Mouse (Mus musculus) large intestine, adult 2 months (tissue): ENCODE data around the gene Fbrsl1. TPM values are rescaled to one million over a fixed set of nuclear protein-coding genes. Genes with fewer than 3 reads are reported as not detected.
A peak's percentile ranks its signal among the peaks of the same experiment; 100 is the strongest.

ENCODE experiments used
- DNase-seq: peaks from one replicate; pipeline ENCODE4 v3.0.0-alpha.2; 2012; ENCODE audit warnings: low read depth, low spot score
- WGBS: fragments of 180-500 bp; shearing (Covaris S2); methylation state at CpG from one replicate; pipeline ENCODE4 v1.1.7; 2018; 5-methylcytosine and 5-hydroxymethylcytosine counted together
- polyA plus RNA-seq: library from polyadenylated mRNA; depleted of rRNA; stranded (reverse); fragments of >200 nt; gene quantifications from 2 replicates; pipeline ENCODE4 v1.2.3, GENCODE M21; 2012

Fbrsl1 gene
- polyA plus RNA-seq, 1 experiment, result 31.2 TPM

DNA sequence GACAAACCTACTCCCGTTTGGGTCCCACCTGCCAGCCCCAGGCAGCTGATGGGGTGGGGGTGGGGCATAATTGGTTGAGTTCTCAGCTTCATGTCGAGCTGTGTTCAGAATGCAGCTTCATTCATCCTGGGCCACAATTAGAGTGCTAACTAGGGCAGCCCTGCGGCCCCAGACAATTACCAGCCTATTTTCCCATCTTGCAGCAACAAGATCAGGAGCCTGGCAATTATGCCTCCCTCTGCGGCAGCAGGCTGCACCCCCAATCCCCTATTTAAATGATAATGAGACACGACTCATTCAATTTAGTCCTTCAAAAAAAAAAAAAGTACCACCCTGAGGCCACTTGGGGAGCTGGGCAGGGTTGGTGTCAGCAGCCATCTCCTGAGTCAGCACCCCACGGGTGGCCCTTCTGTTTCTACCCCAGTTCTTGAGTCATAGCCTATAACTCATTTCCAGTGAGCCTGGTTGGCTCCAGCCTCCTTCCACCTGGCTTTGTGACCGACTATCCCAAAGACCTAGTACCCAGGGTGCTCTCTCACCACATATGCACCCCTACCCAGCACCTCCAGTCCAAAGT is 31.4 kb downstream of the Fbrsl1 start:
- 65% methylated on average over 7 of the region's 7 CpGs for WGBS
- DNase-seq, result no peak

DNA sequence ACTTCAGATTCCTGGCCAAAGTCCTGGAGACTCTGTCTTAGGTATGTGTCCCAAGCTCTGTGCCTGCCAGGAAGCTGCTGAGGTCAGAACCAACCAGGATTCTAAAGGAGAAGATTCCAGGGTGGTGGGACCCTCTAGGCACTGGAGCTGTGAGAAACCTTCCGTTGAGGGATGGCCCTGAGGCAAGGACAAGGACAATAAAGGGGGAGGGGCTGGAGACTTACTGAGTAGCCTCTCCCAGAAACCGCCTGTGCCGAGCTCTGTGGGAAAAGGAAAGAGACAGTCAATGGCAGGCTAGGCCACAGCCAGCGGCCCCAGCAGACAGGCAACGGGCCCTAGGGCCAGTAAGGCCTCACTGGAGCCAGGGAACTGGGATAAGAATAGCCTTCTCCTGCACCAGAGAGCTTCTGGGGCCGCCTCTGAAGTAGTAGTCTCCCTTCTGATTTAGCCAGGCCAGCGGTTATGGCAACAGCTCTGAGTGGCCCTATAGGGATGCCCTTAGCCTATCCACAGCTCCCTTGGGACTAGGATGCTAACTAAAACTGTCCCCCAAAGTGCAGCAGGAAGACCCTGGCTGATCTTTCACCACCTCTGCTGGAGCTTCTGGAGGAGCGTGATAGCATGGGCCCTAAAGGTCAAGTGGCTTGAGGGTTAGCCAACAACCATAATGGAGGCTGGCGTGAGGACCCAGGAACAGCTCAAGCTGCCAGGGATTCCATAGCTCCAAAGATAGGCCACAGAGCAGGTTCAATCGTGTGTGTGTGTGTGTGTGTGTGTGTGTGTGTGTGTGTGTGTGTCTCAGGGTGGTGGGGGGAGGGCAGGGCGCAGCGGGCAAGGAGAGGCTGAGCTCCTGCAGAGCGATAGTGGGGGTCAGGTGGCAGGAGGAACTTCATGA is 32.2 kb downstream of the Fbrsl1 start:
- DNase-seq, result no peak
- WGBS, result 77% methylated on average over 13 of the region's 13 CpGs

DNA sequence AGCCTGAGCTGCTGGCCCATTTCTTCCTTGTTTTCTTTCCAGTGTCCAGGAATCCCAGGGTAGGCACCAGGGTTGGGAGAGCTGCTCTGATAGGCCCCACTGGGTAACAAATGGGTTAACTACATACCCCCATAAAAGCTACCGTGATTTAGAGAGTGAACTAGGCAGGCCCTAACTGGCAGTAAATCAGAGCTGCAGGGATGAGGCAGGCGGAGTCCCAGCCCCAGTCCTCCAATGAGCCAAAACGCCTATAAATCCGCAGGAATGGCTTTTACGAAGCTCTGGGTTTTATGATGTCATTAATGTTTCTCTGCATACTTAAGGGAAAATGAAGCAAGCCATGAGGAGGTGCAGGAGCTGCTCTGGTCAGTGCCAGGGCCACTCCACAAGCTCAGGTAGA is 33.3 kb downstream of the Fbrsl1 start:
- WGBS, result 42% methylated on average over 5 of the region's 5 CpGs
- DNase-seq, result no peak

DNA sequence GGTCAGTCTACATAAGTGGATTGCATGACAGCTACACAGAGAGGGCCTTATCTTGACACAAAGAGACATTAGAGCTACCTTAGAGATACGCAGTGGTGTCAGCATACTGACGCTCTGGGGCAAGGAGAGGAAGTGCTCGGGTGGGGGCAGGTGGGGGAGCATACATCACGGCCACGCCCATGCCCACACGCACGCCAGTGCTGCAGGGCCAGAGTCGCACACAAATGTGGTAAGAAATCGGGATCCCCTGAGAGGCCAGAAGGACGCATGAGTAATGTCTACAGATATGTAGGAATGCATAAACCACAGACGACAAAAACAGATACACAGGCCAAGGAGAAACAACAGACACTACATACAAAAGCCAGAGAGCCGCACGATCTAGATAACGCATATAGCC is 35.3 kb downstream of the Fbrsl1 start:
- WGBS, result 80% methylated on average over 14 of the region's 14 CpGs
- DNase-seq, result no peak

DNA sequence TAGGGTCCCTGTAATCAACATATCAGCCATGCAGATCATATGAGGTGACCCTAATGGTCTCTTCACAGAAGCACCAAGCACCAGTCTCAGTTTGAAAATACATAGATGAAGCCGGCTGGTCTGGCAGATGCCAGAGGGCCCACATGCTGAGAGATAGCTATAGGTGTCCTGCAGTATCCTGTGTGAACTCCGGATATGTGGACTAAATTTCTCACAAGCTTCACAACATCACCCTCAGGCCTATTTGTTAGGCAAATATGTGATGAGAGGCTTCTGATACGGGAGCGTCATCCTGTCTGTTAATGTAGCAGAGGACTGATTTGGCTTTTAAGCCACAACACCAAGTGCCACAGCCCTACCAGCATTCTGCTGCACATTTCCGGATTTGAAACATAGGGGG is 37.9 kb downstream of the Fbrsl1 start:
- no peak for DNase-seq
- WGBS, result 88% methylated on average over 5 of the region's 5 CpGs

DNA sequence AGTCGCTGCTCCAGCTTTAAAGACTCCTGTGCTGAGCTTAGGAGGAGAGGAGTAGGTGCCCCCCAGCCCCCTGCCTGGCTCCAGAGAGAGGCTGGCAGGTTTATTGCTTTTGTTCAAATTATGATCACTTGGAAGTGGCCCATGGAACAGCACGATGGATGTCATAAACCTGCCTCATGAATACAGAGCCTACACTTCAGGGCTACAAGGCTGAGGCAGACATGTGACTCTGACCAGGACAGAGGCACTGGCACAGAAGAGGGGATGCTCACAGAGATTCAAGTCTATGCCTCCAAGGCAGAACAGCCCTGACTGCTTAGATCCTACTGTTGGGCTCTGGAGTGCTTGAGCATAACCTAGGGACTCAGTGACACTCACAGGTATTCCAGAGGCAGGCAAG is 39.3 kb downstream of the Fbrsl1 start:
- 42% methylated on average over 2 of the region's 2 CpGs for WGBS

DNA sequence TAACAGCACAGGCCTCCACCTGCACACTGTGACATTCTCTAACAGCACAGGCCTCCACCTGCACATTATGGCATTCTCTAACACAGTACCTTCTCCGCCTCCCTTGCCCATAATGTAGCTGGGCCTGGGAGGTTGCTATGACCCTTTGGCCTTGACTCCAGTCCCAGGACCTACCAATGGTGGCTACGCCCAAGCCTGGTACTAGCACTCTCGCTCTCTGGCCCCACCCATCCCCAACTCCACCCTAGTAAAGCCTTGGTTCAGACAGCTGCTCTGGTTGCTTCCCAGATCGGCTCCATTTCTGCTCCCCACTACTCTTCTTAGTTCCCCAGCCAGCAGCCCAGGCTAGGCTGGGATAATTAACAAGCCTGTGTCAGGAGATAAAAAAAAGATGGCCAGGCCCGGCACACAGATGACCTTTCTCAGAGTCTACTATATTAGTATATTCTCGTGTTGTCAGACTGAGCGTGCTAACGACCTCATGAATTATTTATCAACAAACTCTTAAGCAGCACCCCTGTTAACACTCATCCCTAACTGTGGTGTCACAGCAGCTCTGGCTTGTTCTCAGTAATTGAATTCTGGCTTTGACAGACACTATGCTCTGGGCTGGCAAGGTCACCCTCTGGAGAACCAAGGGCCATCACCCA is 42.1 kb downstream of the Fbrsl1 start:
- peak; percentile 55 for DNase-seq
- 45% methylated on average over 8 of the region's 8 CpGs for WGBS

More for the DNA sequence above, 39.3 kb downstream of the Fbrsl1 start:
- no peak for DNase-seq

DNA sequence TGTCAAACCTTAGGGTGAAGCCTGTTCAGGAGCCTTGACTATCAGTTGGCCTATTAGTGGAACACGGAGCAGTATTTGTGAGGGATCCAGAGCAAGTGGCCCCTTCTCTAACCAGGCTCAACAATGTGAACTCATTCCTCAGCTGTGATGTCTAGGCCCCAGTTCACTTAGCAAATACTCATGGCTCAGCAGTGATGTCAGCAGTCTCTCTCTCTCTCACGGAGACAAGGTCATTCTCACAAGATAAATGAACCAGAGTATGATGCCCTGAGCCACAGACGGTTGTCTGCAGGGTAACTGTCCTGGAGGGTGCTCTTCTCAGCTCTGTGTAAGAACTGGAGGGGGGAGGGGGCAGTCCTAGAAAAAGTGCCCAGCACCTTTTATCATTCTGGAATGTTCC is 44.4 kb downstream of the Fbrsl1 start:
- no peak for DNase-seq
- WGBS, result 72% methylated on average over 3 of the region's 3 CpGs

DNA sequence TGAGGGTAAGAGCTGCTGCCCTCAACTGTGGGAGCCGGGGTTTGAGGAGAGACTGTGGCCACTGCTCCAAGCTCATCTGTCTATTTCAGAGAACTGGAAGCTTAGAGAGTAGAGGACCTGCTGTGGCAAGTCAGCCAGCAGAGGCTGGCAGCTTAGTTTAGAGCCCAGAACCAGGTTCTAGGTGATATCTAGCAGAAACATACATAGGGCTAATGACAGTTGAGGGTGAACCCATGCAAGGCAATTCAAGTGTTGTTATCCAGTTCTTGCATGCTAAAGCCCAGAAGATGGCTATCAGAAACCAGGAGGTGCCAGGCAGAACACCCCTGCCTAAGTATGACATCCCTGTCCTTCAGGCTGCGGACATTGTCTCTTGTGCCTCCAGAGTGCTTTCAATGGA is 45.7 kb downstream of the Fbrsl1 start:
- no peak for DNase-seq
- WGBS, result 92% methylated on average over 2 of the region's 2 CpGs

DNA sequence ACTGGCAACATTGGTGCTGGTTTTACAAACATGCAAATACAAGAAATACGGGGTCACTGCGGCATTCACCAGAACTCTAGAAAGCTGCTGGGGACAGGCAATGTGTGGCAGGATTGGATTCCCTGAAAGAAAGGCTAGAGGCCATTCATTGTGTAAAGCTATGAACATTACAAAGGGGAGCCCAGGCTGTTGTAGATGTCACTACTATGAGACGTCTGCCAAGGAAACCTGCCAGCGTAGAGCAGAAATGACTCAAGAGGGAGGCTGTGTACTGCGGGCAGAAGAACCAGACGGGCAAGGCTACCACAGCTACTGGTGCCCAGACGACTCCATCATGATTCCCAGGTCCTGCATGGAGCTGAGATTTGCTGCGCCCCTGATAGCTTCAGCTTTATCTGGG is 47.2 kb downstream of the Fbrsl1 start:
- 92% methylated on average over 8 of the region's 8 CpGs for WGBS
- no peak for DNase-seq

DNA sequence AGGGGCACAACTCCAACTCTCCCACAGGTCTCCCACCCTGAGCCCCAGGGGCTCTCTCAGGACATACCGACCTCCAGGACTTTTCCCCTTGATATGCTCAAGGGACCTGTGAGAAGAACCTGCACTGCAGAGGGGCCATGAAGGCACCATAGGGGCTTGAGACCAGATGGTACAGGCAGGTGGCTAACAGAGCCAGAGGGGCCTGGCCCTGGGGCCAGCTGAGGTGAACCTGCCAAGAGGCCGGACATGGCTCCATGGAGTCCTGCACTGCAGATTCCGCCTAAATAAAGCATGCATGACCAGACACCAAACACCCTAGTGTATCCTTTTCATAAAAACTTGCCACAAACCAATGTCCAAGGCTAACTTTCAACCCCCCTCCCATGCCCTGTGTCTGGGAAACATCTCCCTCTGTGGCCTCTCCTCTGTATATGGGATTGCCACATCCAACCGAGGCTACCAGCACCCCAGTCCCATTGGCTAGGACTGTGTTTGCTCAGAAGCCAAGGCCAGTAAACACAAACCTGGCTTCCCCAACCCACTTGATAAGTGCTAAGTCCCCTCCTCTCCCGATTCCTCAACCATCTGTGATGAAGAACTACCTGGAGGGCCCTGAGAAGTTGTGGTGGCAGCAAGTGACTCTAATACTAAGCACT is 53.2 kb downstream of the Fbrsl1 start:
- 73% methylated on average over 5 of the region's 5 CpGs for WGBS

DNA sequence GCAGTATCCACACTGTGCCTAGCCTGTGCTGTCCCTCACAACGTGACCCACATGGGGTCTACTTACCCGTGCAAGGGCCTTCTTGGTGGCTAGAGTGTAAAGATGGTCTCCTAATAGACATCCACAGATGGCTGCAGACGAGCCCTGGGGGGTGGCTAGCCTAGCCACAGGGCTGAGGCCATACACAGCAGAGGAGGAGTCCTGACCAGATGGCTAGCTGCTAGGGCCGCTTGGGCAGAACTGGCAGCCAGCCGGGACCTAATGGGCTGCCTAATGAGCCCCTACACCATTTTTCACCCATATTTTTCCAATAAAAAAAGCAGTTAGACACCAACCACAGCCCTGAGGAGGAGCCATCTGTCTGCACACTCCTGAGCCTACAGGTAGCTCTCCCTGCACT is 55.6 kb downstream of the Fbrsl1 start:
- 91% methylated on average over 5 of the region's 5 CpGs for WGBS
- DNase-seq, result no peak

More for the DNA sequence above, 53.2 kb downstream of the Fbrsl1 start:
- DNase-seq, result no peak

DNA sequence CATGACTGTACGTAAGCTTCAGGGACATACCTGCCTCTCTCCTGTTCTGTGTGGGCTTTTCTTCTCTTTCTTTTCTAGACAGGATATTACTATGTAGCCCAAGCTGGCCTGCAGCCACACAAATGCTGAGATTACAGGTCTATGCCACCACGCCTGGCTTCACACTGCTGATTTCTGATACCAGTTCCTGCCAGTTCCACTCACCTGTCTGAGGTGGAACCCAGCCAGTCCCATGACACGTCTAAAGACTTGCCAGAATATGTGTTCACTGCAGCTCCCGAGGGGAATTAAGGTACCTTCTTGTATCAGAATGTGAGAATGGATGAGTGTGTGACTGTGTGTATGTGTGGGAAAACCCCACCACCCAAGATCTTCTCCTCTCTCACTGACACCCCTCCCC is 57.7 kb downstream of the Fbrsl1 start:
- no peak for DNase-seq
- WGBS, result 64% methylated on average over 4 of the region's 4 CpGs

DNA sequence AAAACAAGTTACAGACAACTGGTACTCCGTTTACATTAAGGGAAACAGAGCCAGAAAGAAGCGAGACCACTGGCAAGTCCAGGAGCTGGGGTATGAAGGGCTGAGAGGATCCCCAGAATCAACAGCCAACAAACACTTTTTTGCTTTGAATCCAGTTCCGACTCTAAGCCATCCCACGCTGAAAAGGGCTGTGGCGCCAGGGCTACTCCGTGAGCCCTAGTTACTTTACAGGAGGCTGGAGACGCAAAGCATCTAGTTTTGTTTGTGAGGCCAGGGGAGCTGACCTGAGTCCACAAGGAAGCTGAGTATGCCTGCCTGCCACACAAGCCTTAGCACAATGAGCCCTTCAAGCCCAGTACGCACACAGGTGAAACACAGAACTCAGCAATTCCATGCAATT is 61.0 kb downstream of the Fbrsl1 start:
- 25% methylated on average over 8 of the region's 8 CpGs for WGBS
- DNase-seq, result no peak

DNA sequence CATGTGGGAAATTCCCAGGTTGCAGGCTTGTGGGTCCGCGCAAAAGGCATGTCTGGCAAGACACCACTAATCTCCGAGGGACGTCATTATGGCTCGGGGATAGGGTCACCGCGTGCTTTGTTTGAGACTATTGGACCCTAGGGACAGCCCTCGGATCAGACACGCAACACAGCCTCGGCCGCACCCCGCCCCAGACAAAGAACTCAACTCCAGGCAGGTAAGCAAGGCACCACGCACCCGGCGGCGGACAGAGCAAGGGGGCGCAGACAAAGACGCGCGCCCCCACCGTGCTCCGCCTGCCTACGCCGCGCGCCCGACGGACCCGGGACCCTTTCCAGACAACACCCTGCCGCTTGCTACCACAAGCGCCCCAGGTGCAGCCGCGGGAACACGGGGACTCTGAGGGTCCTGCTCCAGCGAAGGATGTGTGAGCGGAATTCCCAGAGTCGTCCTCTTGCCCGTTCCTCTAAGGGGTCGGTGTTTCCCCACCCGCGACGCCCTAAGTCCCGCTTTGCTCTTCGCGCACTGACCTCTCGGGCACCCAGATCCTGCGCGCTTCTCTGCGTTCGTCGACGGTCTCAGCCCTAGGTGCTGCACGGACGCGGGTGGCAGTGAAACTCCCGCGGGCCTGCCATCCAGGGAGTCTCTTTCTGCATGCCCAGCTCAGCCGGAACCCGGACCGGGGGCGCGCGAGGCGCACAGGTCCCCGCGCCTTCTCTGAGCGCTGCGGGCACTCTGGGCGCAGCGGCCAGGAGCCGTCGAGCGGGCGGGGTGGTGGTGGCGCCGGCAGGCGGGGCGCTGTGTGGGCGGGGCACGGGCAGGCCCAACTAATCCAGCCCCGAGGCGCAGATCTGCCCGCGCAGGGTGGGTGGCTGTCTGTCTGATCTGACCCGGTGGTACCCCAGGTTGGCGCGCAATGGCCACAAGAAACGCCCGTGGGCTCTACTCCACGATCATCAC is 61.7 kb downstream of the Fbrsl1 start:
- no peak for DNase-seq
- whole genome bisulfite sequencing, result 3% methylated on average over 90 of the region's 90 CpGs

DNA sequence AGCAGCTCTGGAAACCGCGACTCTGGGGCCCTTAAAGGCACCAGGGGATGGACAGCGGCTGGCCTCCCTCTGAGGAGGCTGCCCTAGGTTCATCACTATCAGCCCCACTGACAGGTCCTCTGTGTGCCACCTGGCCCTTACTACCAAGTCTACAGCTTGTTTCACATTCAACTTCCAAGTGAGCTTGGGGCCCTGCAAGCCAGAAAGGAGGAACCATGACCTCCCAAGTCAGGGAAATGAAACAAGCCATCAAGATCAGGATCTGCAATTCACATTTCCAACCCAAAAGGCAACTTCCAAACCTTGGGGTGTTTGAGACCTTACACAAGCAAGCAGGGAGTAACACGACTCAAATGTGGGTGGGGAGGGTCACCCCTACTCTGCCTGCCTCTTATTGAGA is 63.0 kb downstream of the Fbrsl1 start:
- DNase-seq, result no peak
- 88% methylated on average over 4 of the region's 4 CpGs for WGBS

DNA sequence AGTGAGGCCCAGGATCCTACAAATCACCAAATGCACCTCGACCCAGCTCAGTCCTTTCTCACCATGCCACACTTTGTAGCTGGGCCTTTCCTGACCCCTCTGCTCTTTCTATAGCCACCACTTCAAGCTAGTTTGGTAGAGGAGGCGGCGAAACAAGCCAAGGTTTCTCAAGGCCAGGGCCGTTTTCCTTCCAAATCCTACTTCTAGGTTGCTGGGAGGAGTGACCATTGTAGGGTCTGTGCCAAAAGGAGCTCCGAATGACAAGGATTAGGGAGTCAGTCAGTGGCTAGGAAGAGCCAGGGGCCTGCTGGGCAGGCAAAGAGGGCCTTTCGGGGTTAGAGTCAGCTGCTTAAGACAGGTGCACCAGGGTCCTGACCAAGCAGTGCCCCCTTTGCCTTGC is 63.8 kb downstream of the Fbrsl1 start:
- 86% methylated on average over 6 of the region's 6 CpGs for WGBS
- DNase-seq, result no peak

DNA sequence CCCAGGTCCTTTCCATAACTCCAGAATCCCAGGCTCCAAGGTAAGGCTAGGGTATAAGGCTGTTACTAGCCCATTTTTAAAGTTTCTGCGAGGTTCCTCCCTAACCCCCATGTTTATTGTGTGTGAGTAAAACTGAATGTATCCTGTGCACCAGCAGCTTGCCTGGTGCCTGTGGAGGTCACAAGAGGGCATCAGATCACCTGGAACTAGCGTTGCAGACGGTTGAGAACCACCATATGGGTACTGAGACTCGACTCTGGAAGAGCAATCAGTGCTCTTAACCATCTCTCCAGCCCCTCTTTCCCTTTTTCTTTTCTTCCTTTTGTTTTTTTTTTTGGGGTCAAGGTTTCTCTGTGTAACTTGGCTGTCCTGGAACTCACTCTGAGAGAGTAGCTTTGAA is 68.5 kb downstream of the Fbrsl1 start:
- WGBS, result 81% methylated on average over 4 of the region's 4 CpGs
- DNase-seq, result no peak

DNA sequence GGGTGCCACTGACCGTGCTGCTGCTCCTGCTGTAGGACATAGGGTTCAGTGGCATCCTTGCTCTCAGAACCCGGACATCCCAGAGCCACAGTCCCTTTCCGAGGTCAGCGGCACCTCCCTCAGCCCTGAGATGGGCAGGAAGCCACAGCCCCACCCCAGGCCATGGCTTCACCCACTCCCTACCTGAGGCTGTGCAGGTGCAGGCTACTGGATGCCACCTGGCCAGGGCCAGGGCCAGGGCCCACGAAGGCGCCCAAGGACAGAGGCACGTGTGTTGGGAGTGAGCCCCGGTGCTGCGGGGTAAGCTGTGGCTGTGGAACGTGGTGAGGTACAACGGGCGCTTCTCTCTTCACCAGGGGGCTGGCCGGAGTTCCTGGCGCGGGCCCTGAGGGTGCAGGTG is 69.2 kb downstream of the Fbrsl1 start:
- WGBS, result 87% methylated on average over 15 of the region's 15 CpGs
- DNase-seq, result no peak
